Mouse (Mus musculus) lung, adult 2 months (tissue): ENCODE data around the gene Ppp1r16b.

ENCODE experiments used
- CTCF ChIP-seq: fragments of 200-500 bp; IDR thresholded peaks from 2 replicates; pipeline ENCODE4 v1.5.1; 2011; ENCODE audit warnings: mild to moderate bottlenecking, low read length, control low read depth; ENCODE audit not compliant: insufficient read depth
- POLR2A ChIP-seq: fragments of 200-500 bp; IDR thresholded peaks from 2 replicates; pipeline ENCODE4 v1.6.1; 2011; ENCODE audit warnings: low read depth, mild to moderate bottlenecking, control low read depth, low read length, borderline replicate concordance; ENCODE audit errors: extremely low read depth

- no peak for TF ChIP-seq CTCF
- TF ChIP-seq POLR2A: no peak
Measured at GRCm38 (mm10) chr2:158674131-158674530, 8.9 kb downstream of the Ppp1r16b start.
